Mouse (Mus musculus) urinary bladder, postnatal 36 days (tissue): Measurements from ENCODE around the gene Tvp23b.
A peak's percentile ranks its signal among the peaks of the same experiment; 100 is the strongest.

Experiments used
- DNase-seq, 2 experiments: peaks; one replicate each; pipeline ENCODE4 v3.0.0; 2022; ENCODE audit warnings: low spot score in 2 of 2, mixed read lengths in 1 of 2

Tvp23b gene

GRCm38 (mm10) chr11:62879220-62880048 is at the start of gene Tvp23b:
Gene Tvp23b (plus strand): TSS chr11:62879455.
- peak; percentile 97 to 99 for DNase-seq

- DNase-seq: no peak
Observed at GRCm38 (mm10) chr11:62830387-62830786, 48.9 kb upstream of the Tvp23b start.

DNA sequence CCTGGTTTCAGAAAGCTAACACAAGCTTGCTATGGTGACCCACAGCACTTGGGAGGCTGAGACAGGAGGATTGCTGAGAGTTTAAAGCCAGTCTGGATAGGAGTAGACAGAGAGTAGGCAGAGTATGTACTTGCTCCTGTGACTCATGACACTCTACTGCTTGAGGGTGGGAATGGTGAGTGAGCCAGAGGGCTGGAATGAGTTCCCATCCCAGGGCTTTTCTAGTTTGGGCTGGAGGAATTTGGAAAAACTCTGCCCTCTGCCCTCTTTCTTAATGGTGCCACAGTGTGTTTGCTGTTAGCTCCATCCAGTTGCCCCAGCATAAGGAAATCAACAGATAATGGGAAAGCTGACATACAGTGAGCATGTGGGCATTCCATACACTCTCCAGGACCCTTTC is 47.3 kb upstream of the Tvp23b start:
- DNase-seq: no peak

- no peak for DNase-seq
Observed at GRCm38 (mm10) chr11:62844562-62844961, 34.7 kb upstream of the Tvp23b start.

DNA sequence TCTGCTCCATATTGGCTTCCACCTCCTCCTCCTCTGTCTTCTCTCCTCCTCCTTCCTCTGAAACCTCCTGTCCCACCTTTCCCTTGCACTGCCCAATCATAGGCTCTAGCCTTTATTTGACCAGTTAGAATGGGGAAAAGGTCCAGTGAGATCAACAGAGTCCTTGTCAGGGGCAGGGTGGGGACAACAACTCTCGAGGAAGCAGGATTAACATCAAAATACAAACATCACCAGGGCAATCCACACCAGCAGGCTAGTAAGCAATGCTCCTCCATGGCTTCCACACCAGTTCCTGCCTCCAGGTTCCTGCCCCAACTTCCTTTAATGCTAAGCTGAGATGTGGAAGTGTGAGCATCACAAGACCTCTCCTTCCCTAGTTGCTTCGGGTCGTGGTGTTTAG is 33.5 kb upstream of the Tvp23b start:
- no peak for DNase-seq

GRCm38 (mm10) chr11:62846961-62847654 is 32.1 kb upstream of the Tvp23b start, which contains the start of gene Fbxw10:
Gene Fbxw10 (plus strand): TSS chr11:62847069.
- DNase-seq: no peak

GRCm38 (mm10) chr11:62847655-62848191 is 31.5 kb upstream of the Tvp23b start:
- no peak for DNase-seq

GRCm38 (mm10) chr11:62848301-62848700 is 31.0 kb upstream of the Tvp23b start:
- DNase-seq: no peak

DNA sequence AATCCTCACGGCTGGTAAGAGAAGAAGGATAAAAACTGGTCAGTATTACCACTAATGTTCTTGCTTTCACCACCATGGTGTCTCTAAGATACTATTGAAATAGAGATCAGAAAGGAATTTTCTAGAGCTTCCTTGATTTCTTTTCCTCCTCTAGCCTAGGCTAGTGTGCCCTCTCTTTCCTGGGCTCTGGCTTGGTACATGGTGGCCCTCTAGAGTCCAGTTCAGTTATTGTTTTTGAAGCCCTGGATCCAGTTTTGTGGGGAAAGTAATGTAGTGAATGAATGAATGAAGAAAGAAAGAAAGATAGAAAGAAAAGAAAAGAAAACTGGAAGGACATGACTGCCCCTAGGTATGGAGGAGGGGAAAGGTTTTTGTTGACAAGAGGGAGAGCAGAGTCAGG is 28.1 kb upstream of the Tvp23b start:
- DNase-seq: no peak

GRCm38 (mm10) chr11:62853334-62853733 is 25.9 kb upstream of the Tvp23b start:
- DNase-seq: no peak

DNA sequence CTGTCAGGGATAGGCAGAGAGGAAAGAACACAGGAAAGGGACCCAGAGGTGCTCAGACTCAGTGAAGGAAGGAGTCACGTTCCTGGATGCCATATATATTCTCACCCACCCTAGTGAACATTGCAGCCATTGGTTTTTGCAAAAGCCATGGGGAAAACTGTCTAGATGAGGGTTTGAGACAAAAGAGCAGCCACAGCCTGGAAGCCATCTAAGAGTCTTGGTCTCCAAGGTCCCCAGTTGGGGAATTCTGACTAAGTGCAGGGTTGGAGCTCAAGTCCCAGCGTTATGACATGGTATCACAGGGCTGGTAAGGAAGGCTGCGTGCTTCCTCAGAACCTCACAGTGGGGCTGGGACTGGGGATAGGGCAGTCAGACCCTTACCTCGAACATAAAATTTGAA is 13.7 kb upstream of the Tvp23b start:
- no peak for DNase-seq

DNA sequence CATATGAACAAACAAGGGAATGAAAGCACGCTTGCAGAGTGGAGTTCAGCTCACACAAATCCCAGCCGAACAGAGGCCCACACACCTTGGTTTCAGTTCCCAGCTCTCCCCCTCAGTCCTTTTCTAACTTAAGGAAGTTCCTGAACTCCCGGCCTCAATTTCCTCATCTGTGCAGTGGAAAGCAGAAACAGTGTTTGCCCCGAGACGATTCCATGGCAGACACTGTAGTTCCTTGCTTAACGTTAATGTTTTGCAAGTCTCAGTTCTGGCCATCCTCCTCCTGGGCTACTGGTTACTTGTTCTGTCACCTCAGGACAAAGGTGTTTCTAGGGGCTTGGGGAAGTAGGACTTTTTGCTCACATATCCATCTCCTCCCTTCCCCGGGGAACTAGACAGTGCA is 12.6 kb upstream of the Tvp23b start:
- no peak for DNase-seq

- no peak for DNase-seq
Observed at GRCm38 (mm10) chr11:62869201-62869600, 10.1 kb upstream of the Tvp23b start.

DNA sequence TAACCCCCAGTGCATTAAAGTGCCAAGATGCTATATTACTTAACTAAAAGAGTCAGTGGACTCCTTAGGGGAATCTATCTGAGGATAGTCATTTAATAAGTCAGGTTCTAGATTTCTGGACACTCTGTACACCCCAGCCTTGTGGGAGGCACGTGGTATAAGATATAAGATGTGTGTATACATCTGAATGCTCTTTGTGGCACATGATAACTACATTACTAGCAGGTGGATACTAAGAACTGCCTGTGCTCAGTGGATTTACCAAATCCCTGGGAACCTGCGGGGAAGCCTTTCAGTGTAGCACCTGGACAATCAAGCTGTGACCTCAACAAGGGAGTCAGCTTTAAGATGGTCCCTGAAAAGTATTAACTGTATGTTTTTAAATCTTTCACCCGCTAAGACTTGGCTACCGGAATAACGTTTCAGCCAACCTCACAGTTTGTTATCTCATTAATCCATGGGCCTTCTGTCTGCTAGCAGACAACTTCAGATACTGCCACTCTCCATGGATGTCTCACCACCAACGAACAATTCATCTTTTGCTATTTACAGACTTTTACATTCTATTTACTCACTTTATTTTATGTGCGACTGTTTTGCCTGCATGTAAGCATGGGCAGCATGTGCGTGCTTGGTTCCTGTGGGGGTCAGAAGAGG is 9.4 kb upstream of the Tvp23b start:
- DNase-seq: no peak

DNA sequence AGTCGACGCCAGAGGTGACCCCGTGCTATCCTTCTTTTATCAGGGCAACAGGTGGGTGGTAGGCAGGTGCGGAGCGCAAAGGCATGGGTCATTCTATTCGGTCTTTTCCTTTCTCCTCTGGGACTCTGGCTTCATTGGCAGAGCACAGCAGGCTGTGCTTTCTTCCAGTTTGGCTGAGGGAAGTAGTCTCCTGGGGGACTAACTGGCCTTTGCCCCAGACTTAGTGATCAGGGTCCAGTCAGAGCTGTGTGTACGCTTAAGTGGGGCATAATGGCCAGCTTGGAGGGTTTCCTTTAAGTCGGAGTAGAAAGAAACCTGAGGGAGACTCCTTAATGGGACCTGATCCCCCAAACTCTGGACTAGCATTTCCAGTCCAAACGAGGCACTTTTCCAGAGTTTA is 5.8 kb upstream of the Tvp23b start:
- DNase-seq: peak in 1 of 2 experiments; percentile 21

- DNase-seq: no peak
Observed at GRCm38 (mm10) chr11:62875696-62876095, 3.6 kb upstream of the Tvp23b start.

DNA sequence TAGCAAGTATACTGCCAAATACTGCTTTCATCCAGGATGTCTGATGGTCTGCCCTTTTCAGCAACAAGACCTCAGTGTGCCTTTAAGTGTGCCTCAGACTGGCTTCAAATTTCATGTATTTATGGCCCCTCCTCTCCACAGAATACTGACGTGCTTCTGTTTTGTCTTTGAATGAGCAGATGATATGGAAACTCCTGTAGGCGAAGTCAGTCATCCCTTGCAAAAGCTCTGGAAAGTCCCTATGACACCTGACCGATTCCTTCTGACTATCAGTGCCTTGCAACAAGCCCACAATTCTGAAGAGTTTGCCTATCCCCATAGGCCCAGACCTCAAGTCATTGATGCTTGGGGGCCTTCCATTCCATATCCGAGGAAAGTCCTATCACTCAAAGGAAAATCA is 2.8 kb upstream of the Tvp23b start:
- no peak for DNase-seq

DNA sequence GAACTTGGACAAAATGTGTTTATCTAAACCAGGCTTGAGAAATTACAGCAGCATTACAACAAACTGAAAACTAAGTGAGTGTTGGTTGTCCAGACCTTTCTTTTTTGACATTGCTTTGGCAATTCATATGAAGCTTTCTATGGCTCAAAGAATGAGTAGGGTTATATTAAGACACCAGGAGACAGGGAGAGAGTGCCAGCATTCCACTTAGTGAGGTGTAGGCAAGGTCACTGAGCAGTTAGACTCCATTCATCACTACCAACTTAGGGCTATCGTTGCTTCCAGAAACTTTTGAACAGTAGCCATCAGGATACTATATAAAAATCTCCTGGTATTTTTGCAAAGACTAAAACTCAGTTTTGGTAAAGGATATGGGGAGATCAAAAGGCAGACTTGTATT is 1.9 kb upstream of the Tvp23b start:
- no peak for DNase-seq

- no peak for DNase-seq
Observed at GRCm38 (mm10) chr11:62878728-62879127, 527 bp upstream of the Tvp23b start.

- DNase-seq: no peak
Observed at GRCm38 (mm10) chr11:62883407-62883806, 4.2 kb downstream of the Tvp23b start.

DNA sequence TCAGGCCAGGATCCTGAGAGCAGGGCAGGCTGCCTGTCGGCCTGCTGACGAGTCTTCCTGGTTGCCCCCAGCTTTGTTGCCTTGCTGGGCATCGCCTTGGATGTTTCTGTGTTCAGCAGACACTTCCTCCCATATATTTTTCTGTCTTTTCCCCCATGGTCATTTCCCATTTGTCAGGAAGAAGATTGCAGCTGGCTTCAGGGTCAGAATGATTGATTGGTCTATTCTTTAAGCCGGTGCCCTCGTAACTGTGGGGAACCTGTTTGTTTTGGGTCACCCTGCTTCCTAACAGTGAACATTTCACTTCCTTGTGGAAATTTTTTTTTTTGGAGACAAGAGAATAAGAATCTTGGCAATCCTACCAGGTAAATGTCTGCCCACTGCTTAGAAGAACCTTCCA is 6.1 kb downstream of the Tvp23b start:
- no peak for DNase-seq

DNA sequence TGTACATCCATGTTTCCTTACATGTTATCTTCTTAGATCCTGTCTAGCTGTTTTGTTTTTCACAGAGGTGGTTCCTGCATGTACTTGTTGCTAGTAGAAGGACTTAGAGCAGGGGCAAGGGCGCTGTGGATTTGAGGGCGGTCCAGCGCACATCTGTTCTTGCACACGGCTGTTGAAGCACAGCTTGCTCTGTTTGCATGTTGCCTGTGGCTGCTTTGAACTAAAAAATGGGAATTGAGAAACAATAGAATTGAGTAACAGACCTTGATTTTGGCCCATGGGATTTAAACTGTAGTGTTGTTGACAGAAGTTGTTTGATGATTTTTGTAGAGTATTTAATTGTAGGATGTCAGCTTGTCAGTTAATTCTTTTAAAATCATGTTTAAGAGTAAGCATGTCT is 11.5 kb downstream of the Tvp23b start:
- no peak for DNase-seq
